Mouse (Mus musculus): ENCODE results near the gene Lpar6.

Gene Lpar6

GRCm38 (mm10) chr14:73255426-73255970 lies 17.8 kb downstream of the Lpar6 start:
- DNase-seq (ENCODE audit: low read depth, low spot score) = no peak

GRCm38 (mm10) chr14:73257348-73257747 lies 19.7 kb downstream of the Lpar6 start:
- DNase-seq (ENCODE audit: low read depth, low spot score) = no peak

DNA sequence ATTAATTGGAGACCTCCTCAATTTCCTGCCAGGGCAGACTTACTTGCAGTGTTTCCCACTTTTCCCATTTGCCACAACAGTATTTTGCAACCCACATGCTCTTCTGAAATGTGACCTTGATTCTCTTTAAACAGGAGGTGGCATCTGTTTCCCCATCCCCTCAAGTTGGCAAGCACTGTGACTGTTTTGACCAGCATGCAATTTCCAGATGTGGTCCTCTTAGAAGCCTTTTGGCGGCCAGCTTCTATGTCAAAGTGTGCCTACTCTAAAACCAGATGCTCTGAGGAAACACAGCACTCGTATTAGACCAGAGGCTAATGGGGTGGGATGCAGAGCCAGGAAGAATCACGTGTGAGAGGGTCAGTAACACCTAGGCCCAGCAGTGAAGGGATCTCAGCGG lies 20.5 kb downstream of the Lpar6 start:
- no peak for DNase-seq (ENCODE audit: low read depth, low spot score)

GRCm38 (mm10) chr14:73262210-73262609 lies 24.5 kb downstream of the Lpar6 start:
- no peak for DNase-seq (ENCODE audit: low read depth, low spot score)

GRCm38 (mm10) chr14:73266166-73266565 lies 28.5 kb downstream of the Lpar6 start:
- DNase-seq (ENCODE audit: low read depth, low spot score) = no peak

DNA sequence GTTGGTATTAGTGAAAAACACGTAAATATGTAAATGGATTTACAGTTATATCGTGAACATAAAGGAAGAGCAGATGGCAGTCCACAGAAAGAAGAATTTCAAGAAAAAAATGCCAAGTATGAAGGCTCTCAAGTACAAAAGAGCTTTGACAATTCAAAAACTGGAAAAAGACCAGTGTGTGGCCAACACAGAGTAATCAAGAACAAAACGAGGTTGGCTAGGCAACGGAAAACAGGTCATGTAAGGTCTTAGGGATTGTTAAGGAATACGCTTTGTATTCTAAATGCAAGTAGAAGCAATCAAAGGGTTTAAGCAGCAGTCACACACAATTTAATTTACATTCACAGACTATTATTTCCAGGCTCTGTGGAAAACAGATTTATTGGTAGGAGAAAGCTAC lies 34.1 kb downstream of the Lpar6 start:
- DNase-seq (ENCODE audit: low read depth, low spot score) = no peak

GRCm38 (mm10) chr14:73279096-73279495 lies 41.4 kb downstream of the Lpar6 start:
- DNase-seq (ENCODE audit: low read depth, low spot score) = no peak

DNA sequence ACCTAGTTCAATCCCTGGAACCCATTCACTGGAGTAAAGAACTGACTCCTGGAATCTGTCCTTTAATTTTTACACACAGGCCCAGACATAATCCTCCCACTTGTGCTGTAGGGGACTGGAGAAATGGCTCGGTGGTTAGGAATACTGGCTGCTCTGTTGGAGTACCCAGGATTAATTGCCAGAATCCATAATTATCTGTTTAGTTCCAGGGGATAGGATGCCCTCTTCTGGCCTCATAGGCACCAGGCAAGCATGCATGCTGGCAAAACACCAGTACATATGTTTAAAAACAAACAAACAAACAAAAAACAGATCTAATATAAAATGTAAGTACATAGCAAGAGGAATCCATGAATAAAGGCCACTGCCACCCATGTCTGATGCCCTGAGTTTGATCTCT lies 43.3 kb downstream of the Lpar6 start:
- no peak for DNase-seq (ENCODE audit: low read depth, low spot score)

DNA sequence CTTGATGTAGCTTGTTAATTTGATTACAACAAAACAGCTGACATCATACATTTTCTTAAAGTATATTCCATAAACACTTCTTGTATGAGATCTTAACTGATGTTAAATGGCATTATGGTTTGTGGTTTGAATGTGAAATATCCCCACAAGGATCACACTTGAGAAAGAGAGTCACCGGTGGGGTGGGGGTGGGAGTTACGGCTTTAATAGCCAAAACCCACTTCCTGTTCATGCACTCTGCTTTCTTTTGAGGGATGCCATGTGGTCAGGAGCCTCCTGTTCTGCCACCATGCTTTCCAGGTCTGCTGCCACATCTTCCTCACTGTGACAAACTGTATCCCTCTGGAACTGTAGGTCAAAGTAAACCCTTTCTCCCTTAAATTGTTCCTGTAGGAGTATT lies 52.2 kb downstream of the Lpar6 start:
- DNase-seq (ENCODE audit: low read depth, low spot score) = no peak

DNA sequence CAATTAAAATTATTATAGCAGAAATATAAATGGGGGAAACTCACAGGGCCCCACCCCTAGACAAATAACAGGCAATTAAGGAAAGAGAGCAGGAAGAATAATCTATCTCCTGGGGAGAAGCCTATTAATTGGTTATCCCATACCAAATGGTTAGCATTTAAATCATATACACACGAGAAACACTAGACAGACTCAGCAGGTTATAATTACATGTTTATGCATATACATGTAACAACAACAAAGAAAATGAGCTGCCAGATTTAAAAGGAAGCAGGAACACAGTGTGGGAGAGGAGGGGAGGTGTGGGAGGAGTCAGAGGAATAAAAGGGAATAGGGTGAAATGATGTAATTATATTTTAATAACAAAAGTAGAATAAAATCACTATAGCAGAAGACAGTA lies 54.7 kb downstream of the Lpar6 start:
- DNase-seq (ENCODE audit: low read depth, low spot score) = no peak
